Mouse (Mus musculus): Measurements from ENCODE around the gene Pex11g. TPM values are rescaled to one million over a fixed set of nuclear protein-coding genes. Genes with fewer than 3 reads are reported as not detected.

Pex11g gene
- polyA plus RNA-seq (2012; ENCODE audit: insufficient read depth, insufficient read length, low replicate concordance, missing spikeins), result not detected in 2 replicates

GRCm38 (mm10) chr8:3467006-3467885 lies at the start of gene Pex11g:
Gene Pex11g, minus strand, starts transcription at chr8:3467680.
- peak within 1 kb of the TSS; percentile 68 for H3K4me3 ChIP-seq (ENCODE audit: insufficient read depth, low read depth, low read length)
- H3K27ac ChIP-seq (ENCODE audit: insufficient read depth, low read depth, low read length), result no peak within 1 kb of the TSS; the same call in 1 of the 2 replicates
- WGBS, result 8% methylated on average over 32 of the region's 32 CpGs
- TF ChIP-seq CTCF (IDR thresholded peaks at IDR 0.05; ENCODE audit: insufficient read depth, low read depth, low read length), result no peak
- TF ChIP-seq POLR2A (IDR thresholded peaks at IDR 0.05; ENCODE audit: insufficient read depth, low read depth, low read length), result peak; percentile 54
- H3K4me1 ChIP-seq (ENCODE audit: control insufficient read depth, insufficient read depth, low read length), result no peaks in the 10 kb centered on the region

- Histone ChIP-seq H3K27ac (ENCODE audit: insufficient read depth, low read depth, low read length) (peak overlapping the region; percentile 53; the same call in 1 of the 2 replicates), H3K4me1 (ENCODE audit: control insufficient read depth, insufficient read depth, low read length) (peaks cover 8% of the 10 kb centered on the region), H3K4me3 (ENCODE audit: insufficient read depth, low read depth, low read length) (peak overlapping the region; percentile 70)
- no peak for TF ChIP-seq CTCF (IDR thresholded peaks at IDR 0.05; ENCODE audit: insufficient read depth, low read depth, low read length)
- no peak for TF ChIP-seq POLR2A (IDR thresholded peaks at IDR 0.05; ENCODE audit: insufficient read depth, low read depth, low read length)
- WGBS, result 6% methylated on average over 16 of the region's 16 CpGs
Observed at GRCm38 (mm10) chr8:3517117-3517495, 49.6 kb upstream of the Pex11g start.

- under 1% methylated on average over 36 of the region's 36 CpGs for WGBS
- peak overlapping the region; percentile 53 for H3K27ac ChIP-seq (ENCODE audit: insufficient read depth, low read depth, low read length)
- TF ChIP-seq CTCF (IDR thresholded peaks at IDR 0.05; ENCODE audit: insufficient read depth, low read depth, low read length) (no peak; the same call in 1 of the 2 replicates), POLR2A (IDR thresholded peaks at IDR 0.05; ENCODE audit: insufficient read depth, low read depth, low read length) (peak; percentile 41)
- H3K4me1 ChIP-seq (ENCODE audit: control insufficient read depth, insufficient read depth, low read length), result peaks cover 8% of the 10 kb centered on the region
- peak overlapping the region; percentile 70 for H3K4me3 ChIP-seq (ENCODE audit: insufficient read depth, low read depth, low read length)
Observed at GRCm38 (mm10) chr8:3516450-3517116, 49.1 kb upstream of the Pex11g start.

GRCm38 (mm10) chr8:3515771-3516417 lies 48.4 kb upstream of the Pex11g start:
- Histone ChIP-seq H3K4me3 (ENCODE audit: insufficient read depth, low read depth, low read length) (peak overlapping the region; percentile 70), H3K4me1 (ENCODE audit: control insufficient read depth, insufficient read depth, low read length) (peaks cover 8% of the 10 kb centered on the region), H3K27ac (ENCODE audit: insufficient read depth, low read depth, low read length) (peak overlapping the region; percentile 37; the same call in 1 of the 2 replicates)
- WGBS, result under 1% methylated on average over 25 of the region's 25 CpGs
- TF ChIP-seq POLR2A (IDR thresholded peaks at IDR 0.05; ENCODE audit: insufficient read depth, low read depth, low read length) (no peak), CTCF (IDR thresholded peaks at IDR 0.05; ENCODE audit: insufficient read depth, low read depth, low read length) (no peak)

GRCm38 (mm10) chr8:3515260-3515671 lies 47.8 kb upstream of the Pex11g start, which contains the start of gene Pnpla6:
Gene Pnpla6, plus strand, starts transcription at chr8:3515384.
- under 1% methylated on average over 25 of the region's 25 CpGs for WGBS
- H3K4me3 ChIP-seq (ENCODE audit: insufficient read depth, low read depth, low read length), result peak within 1 kb of the TSS; percentile 70
- peak within 1 kb of the TSS; percentile 37 for H3K27ac ChIP-seq (ENCODE audit: insufficient read depth, low read depth, low read length)
- peaks cover 8% of the 10 kb centered on the region for H3K4me1 ChIP-seq (ENCODE audit: control insufficient read depth, insufficient read depth, low read length)
- no peak for TF ChIP-seq CTCF (IDR thresholded peaks at IDR 0.05; ENCODE audit: insufficient read depth, low read depth, low read length)
- TF ChIP-seq POLR2A (IDR thresholded peaks at IDR 0.05; ENCODE audit: insufficient read depth, low read depth, low read length), result peak; percentile 44; the same call in 1 of the 2 replicates

- no peak for TF ChIP-seq POLR2A (IDR thresholded peaks at IDR 0.05; ENCODE audit: insufficient read depth, low read depth, low read length)
- TF ChIP-seq CTCF (IDR thresholded peaks at IDR 0.05; ENCODE audit: insufficient read depth, low read depth, low read length), result no peak
- H3K4me1 ChIP-seq (ENCODE audit: control insufficient read depth, insufficient read depth, low read length), result peaks cover 8% of the 10 kb centered on the region
- H3K4me3 ChIP-seq (ENCODE audit: insufficient read depth, low read depth, low read length), result peak overlapping the region; percentile 70
- WGBS, result 24% methylated on average over 13 of the region's 13 CpGs
- H3K27ac ChIP-seq (ENCODE audit: insufficient read depth, low read depth, low read length), result peak overlapping the region; percentile 27; the same call in 1 of the 2 replicates
Observed at GRCm38 (mm10) chr8:3514681-3515247, 47.3 kb upstream of the Pex11g start.

- no peak overlapping the region for H3K27ac ChIP-seq (ENCODE audit: insufficient read depth, low read depth, low read length)
- no peaks in the 10 kb centered on the region for H3K4me1 ChIP-seq (ENCODE audit: control insufficient read depth, insufficient read depth, low read length)
- WGBS, result 88% methylated on average over 6 of the region's 6 CpGs
- TF ChIP-seq CTCF (IDR thresholded peaks at IDR 0.05; ENCODE audit: insufficient read depth, low read depth, low read length) (no peak), POLR2A (IDR thresholded peaks at IDR 0.05; ENCODE audit: insufficient read depth, low read depth, low read length) (no peak)
- no peak overlapping the region for H3K4me3 ChIP-seq (ENCODE audit: insufficient read depth, low read depth, low read length)
Observed at GRCm38 (mm10) chr8:3507979-3508754, 40.7 kb upstream of the Pex11g start.
